Mouse (Mus musculus): ENCODE results near the gene Lamb3. TPM values are rescaled to one million over a fixed set of nuclear protein-coding genes. Genes with fewer than 3 reads are reported as not detected.

Gene Lamb3
- polyA plus RNA-seq, 1 experiment, result 62.3 TPM

DNA sequence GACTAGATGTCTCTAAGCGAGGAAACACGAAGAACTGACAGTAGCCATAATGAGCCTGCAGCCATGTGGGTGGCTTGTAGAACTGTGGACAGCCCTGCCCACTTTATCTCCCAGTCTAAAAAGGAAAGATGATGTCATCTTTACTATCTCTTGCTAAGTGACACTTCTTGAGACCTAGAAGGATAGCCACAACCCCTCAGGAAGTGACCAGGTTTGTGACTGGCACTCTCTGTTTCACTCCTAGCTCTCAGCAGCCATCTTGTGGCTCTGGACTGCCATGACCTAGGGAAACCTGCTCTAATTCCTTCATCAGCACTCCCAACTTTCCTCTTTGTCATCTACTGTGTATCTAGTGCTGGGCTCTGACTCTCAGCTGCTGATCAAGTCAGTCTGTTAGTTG, 9.2 kb upstream of the Lamb3 start:
- Histone ChIP-seq H3K4me1 (ENCODE audit: control insufficient read depth, insufficient read depth, low read length) (no peaks in the 10 kb centered on the region), H3K4me3 (replicated peaks; ENCODE audit: extremely low read depth, low read depth, low read length) (no peak overlapping the region)
- TF ChIP-seq CTCF (IDR thresholded peaks at IDR 0.05; ENCODE audit: insufficient read depth, low read length), result no peak
- no peak for TF ChIP-seq POLR2A (IDR thresholded peaks at IDR 0.05; ENCODE audit: borderline replicate concordance, extremely low read depth, low read depth, low read length)
- 93% methylated on average over 2 of the region's 2 CpGs for WGBS
- DNase-seq, result no peak

DNA sequence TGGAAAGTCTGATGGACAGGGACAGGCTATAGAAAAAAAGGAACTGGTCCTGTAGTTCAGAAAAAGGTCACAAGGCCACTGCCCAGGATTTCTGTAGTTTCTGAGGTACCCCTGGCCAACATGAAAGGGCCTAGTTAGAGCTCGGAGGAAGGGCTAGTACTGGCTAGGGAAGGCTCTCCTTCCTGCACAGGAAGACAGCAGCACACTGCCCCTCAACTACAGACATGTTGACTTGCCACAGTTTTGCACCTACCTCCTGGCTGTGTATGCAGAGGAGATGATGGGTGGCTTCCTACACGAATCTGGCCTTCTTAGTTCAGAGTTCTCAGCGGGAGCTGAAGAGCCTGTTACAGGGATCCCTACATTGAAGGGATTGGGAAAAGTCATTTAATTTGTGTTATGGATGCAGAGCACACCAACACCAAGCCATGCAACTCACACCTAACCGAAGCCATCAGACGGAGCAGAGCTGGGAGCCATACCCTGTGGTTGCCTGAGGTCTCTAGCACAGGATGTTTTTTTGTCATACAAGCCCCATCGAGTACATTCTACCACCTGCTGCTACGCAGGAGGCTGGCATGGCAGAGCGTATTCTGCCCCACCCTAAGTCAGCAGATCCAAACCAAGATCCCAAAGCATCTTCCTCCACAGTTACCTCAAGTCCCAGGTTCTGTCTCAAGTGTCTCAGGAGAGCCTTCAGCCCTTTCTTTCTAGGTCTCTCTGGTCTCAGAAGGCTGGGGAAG, 6.7 kb upstream of the Lamb3 start:
- 70% methylated on average over 8 of the region's 8 CpGs for WGBS
- no peaks in the 10 kb centered on the region for H3K4me1 ChIP-seq (ENCODE audit: control insufficient read depth, insufficient read depth, low read length)
- no peak for DNase-seq
- H3K4me3 ChIP-seq (replicated peaks; ENCODE audit: extremely low read depth, low read depth, low read length), result peak overlapping the region; percentile 44
- TF ChIP-seq POLR2A (IDR thresholded peaks at IDR 0.05; ENCODE audit: borderline replicate concordance, extremely low read depth, low read depth, low read length) (no peak), CTCF (IDR thresholded peaks at IDR 0.05; ENCODE audit: insufficient read depth, low read length) (no peak)

DNA sequence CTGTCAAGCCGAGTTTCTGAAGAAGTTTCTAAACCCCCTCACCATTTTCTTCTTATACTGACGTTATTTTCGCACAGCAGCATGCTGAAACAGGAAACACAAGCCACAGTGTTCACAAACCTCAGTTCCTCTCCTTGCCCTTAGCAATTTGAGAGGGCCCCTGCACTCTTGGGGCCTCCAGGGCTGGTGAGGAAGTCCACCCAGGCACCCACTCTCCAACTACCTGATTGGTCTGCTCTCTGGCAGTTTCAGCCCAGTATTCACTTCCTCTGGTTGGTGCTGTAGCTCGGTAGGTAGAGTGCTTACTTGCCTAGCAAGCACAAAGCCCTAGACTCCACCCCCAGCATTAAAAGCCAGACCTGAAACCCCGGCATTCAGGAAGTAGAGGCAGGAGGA, 6.1 kb upstream of the Lamb3 start, which contains the start of gene Traf3ip3:
Gene Traf3ip3 (minus strand): TSS at position 321 of the 396 bp plus-strand sequence.
- TF ChIP-seq CTCF (IDR thresholded peaks at IDR 0.05; ENCODE audit: insufficient read depth, low read length), result no peak
- TF ChIP-seq POLR2A (IDR thresholded peaks at IDR 0.05; ENCODE audit: borderline replicate concordance, extremely low read depth, low read depth, low read length), result no peak
- 43% methylated on average over 5 of the region's 5 CpGs for WGBS
- peak within 1 kb of the TSS; percentile 44 for H3K4me3 ChIP-seq (replicated peaks; ENCODE audit: extremely low read depth, low read depth, low read length)
- no peak for DNase-seq
- no peaks in the 10 kb centered on the region for H3K4me1 ChIP-seq (ENCODE audit: control insufficient read depth, insufficient read depth, low read length)

DNA sequence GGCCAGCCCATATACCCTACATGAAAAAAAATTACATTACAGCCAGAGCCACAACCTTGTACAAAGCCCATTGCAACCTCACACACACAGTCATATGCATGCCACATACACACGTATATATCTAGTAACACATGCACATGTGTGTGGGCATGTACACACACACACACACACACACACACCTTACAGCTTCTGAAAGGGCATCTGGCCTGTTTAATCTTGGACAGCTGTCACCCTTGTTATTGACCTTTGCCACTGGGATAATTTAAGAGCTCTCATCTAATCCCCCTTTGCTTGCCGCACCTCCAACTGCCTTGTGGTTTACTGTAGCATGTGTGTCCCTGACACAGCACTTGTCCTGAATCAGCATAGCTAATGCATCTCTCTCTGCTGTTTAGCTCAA, 3.7 kb upstream of the Lamb3 start:
- no peak overlapping the region for H3K4me3 ChIP-seq (replicated peaks; ENCODE audit: extremely low read depth, low read depth, low read length)
- no peak for TF ChIP-seq POLR2A (IDR thresholded peaks at IDR 0.05; ENCODE audit: borderline replicate concordance, extremely low read depth, low read depth, low read length)
- TF ChIP-seq CTCF (IDR thresholded peaks at IDR 0.05; ENCODE audit: insufficient read depth, low read length), result no peak
- no peaks in the 10 kb centered on the region for H3K4me1 ChIP-seq (ENCODE audit: control insufficient read depth, insufficient read depth, low read length)
- WGBS, result 79% methylated on average over 2 of the region's 2 CpGs
- no peak for DNase-seq

DNA sequence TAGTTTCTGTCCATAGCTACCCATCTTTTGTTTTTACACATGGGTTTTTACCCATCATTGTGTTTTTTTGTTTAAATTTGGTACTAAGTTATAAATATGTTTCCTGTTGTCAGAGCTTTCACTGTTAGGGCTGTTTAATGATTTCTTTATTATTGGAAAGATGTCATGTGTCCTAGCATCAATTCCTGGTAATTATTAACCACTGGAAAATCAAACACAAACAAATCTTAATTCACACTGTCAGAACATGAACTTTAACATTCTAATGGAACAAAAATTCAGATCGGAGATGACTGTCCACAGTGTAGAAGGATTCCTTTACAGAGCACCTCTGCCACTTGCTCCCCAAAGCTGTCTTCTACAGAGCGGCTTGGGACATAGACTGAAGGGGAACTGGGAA, 2.1 kb upstream of the Lamb3 start:
- WGBS, result 87% methylated on average over 2 of the region's 2 CpGs
- H3K4me1 ChIP-seq (ENCODE audit: control insufficient read depth, insufficient read depth, low read length), result no peaks in the 10 kb centered on the region
- TF ChIP-seq POLR2A (IDR thresholded peaks at IDR 0.05; ENCODE audit: borderline replicate concordance, extremely low read depth, low read depth, low read length) (no peak), CTCF (IDR thresholded peaks at IDR 0.05; ENCODE audit: insufficient read depth, low read length) (no peak)
- DNase-seq, result no peak
- no peak overlapping the region for H3K4me3 ChIP-seq (replicated peaks; ENCODE audit: extremely low read depth, low read depth, low read length)

DNA sequence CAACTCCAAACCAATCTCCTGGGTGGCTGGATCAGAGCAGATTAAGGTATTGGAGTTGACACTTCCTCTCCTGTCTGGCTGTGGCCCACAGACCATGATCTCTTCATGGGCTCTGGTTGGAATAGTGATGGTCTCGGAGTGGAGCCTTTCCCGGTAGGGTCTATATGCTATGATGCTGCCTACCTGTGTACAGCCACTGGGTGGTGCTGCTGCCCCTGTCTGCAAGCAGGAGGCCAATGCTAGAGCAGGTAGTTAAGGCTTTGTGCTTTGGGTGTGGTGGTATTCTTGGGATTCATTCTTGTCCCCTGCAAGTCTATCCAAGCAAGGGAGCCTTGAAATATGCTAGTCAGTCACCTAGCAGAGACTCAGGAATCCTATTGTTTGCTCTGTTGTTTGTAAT, 679 bp downstream of the Lamb3 start:
- Histone ChIP-seq H3K4me3 (replicated peaks; ENCODE audit: extremely low read depth, low read depth, low read length) (no peak overlapping the region), H3K4me1 (ENCODE audit: control insufficient read depth, insufficient read depth, low read length) (no peaks in the 10 kb centered on the region)
- peak; percentile 28 for DNase-seq
- TF ChIP-seq POLR2A (IDR thresholded peaks at IDR 0.05; ENCODE audit: borderline replicate concordance, extremely low read depth, low read depth, low read length) (no peak), CTCF (IDR thresholded peaks at IDR 0.05; ENCODE audit: insufficient read depth, low read length) (peak; percentile 94)
- WGBS, result 26% methylated on average over 2 of the region's 2 CpGs

DNA sequence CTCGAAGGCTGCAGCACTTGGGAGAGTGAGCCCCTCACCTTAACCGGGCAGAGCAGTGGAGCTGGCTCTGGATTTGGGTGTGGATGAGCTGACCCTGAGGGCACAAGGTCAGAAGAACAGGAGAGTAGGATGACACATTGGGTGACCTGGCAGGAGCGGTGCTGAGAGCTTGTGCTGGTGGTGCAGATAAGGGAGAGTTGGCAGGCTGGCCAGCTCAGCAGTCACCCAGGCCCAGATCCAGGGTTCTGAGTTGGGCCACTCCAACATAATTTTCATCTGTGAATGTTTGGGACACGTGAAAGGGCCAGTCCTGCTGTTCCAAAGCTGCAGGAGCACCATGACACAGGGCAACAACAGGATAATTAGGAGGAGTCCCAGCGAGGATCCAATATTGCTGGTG, 3.9 kb downstream of the Lamb3 start:
- DNase-seq, result no peak

DNA sequence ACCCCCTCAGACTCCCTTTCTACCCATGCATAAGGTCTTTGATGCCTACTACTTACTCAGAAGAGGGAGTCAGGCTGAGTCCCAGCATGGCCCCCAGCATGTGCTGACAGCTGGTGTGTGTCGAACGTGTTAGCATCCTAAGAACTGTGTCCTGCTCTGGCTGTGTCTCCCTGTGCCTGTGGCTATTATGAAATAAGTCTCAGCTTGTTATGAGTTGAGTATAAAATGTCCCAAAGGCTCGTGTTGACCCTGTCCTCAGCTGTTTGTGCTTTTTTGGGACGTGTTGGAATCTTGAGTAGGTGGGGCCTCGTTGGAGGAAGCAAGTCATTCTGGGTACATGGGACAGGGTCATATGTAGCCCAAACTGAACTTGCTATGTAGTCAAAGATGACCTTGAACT, 6.6 kb downstream of the Lamb3 start:
- Histone ChIP-seq H3K4me3 (replicated peaks; ENCODE audit: extremely low read depth, low read depth, low read length) (no peak overlapping the region), H3K4me1 (ENCODE audit: control insufficient read depth, insufficient read depth, low read length) (no peaks in the 10 kb centered on the region)
- TF ChIP-seq POLR2A (IDR thresholded peaks at IDR 0.05; ENCODE audit: borderline replicate concordance, extremely low read depth, low read depth, low read length) (no peak), CTCF (IDR thresholded peaks at IDR 0.05; ENCODE audit: insufficient read depth, low read length) (no peak)
- no peak for DNase-seq
- 56% methylated on average over 5 of the region's 5 CpGs for WGBS

More for the DNA sequence above, 3.9 kb downstream of the Lamb3 start:
- WGBS, result 61% methylated on average over 5 of the region's 5 CpGs
- no peaks in the 10 kb centered on the region for H3K4me1 ChIP-seq (ENCODE audit: control insufficient read depth, insufficient read depth, low read length)
- TF ChIP-seq CTCF (IDR thresholded peaks at IDR 0.05; ENCODE audit: insufficient read depth, low read length) (no peak), POLR2A (IDR thresholded peaks at IDR 0.05; ENCODE audit: borderline replicate concordance, extremely low read depth, low read depth, low read length) (no peak)
- H3K4me3 ChIP-seq (replicated peaks; ENCODE audit: extremely low read depth, low read depth, low read length), result no peak overlapping the region

- no peak for DNase-seq
- 70% methylated on average over 3 of the region's 3 CpGs for WGBS
- no peaks in the 10 kb centered on the region for H3K4me1 ChIP-seq (ENCODE audit: control insufficient read depth, insufficient read depth, low read length)
- no peak overlapping the region for H3K4me3 ChIP-seq (replicated peaks; ENCODE audit: extremely low read depth, low read depth, low read length)
- TF ChIP-seq CTCF (IDR thresholded peaks at IDR 0.05; ENCODE audit: insufficient read depth, low read length), result no peak
- no peak for TF ChIP-seq POLR2A (IDR thresholded peaks at IDR 0.05; ENCODE audit: borderline replicate concordance, extremely low read depth, low read depth, low read length)
Measured at GRCm38 (mm10) chr1:193216000-193216399, 8.5 kb downstream of the Lamb3 start.

DNA sequence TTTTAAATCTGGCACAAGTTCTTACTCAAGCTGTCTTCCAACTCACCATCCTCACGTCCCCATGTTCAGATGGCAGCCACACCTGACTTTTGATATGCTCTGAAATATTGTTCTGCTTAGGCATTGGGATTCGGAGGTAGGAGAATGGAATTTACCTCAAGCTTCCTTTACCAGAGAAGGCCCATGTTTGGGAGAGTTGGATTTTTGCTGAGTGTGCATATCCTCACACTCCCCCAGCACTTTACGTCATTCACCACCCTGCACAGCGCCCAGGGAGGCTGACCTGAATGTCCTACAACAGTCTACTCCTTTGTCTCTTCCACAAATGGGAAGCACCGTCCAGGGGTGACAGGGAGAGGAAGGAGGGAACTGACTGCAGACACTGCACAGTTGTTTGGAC, 12.9 kb downstream of the Lamb3 start:
- TF ChIP-seq POLR2A (IDR thresholded peaks at IDR 0.05; ENCODE audit: borderline replicate concordance, extremely low read depth, low read depth, low read length), result no peak
- H3K4me3 ChIP-seq (replicated peaks; ENCODE audit: extremely low read depth, low read depth, low read length), result no peak overlapping the region
- 63% methylated on average over 5 of the region's 5 CpGs for WGBS
- no peak for DNase-seq
- no peaks in the 10 kb centered on the region for H3K4me1 ChIP-seq (ENCODE audit: control insufficient read depth, insufficient read depth, low read length)

All from lung, adult 2 months (tissue).